Mouse (Mus musculus) forebrain, postnatal 0 days (tissue): ENCODE measurements at regions not wholly inside any gene's neighbourhood (a gene's known extent, or its start where the extent isn't known, plus 50 kb on each side); places are given as distances from the start of the nearest gene placed in this dataset.
A peak's percentile ranks its signal among the peaks of the same experiment; 100 is the strongest.

Source experiments
- ATAC-seq: fragments of 200-750 bp; cut with Nextera tagmentation; 2 replicates; pipeline ENCODE4 v1.8.0; 2017; ENCODE audit warnings: mild to moderate bottlenecking, moderate library complexity
- DNase-seq: peaks from one replicate; pipeline ENCODE4 v3.0.0-alpha.2; 2015
- H3K27ac ChIP-seq: fragments of 300-500 bp; sonication (generic); 2 replicates; pipeline ENCODE4 v1.5.1; 2014; ENCODE audit warnings: low read depth, mild to moderate bottlenecking, antibody characterized with exemption, low read length, moderate library complexity, mixed read lengths
- H3K27me3 ChIP-seq: fragments of 300-500 bp; sonication (generic); 2 replicates; pipeline ENCODE4 v1.6.1; 2014; ENCODE audit warnings: mild to moderate bottlenecking, low read length, mixed read lengths; ENCODE audit not compliant: insufficient read depth
- H3K36me3 ChIP-seq: fragments of 300-500 bp; sonication (generic); 2 replicates; pipeline ENCODE4 v1.6.1; 2014; ENCODE audit warnings: mild to moderate bottlenecking, moderate library complexity; ENCODE audit not compliant: insufficient read depth
- H3K4me1 ChIP-seq: fragments of 300-500 bp; sonication (generic); 2 replicates; pipeline ENCODE4 v1.6.1; 2014; ENCODE audit warnings: antibody characterized with exemption; ENCODE audit not compliant: insufficient read depth
- H3K4me2 ChIP-seq: fragments of 300-500 bp; sonication (generic); 2 replicates; pipeline ENCODE4 v1.6.1; 2014; ENCODE audit warnings: low read depth, mild to moderate bottlenecking, moderate library complexity
- H3K4me3 ChIP-seq: fragments of 300-500 bp; sonication (generic); 2 replicates; pipeline ENCODE4 v1.5.1; 2014; ENCODE audit warnings: low read depth, low read length, mixed read lengths
- H3K9ac ChIP-seq: fragments of 300-500 bp; sonication (generic); 2 replicates; pipeline ENCODE4 v1.6.1; 2014; ENCODE audit warnings: mild to moderate bottlenecking
- H3K9me3 ChIP-seq: fragments of 300-500 bp; sonication (generic); 2 replicates; pipeline ENCODE4 v1.6.1; 2016; ENCODE audit warnings: low read length
- CTCF ChIP-seq: sonication (generic); IDR thresholded peaks from 2 replicates; pipeline ENCODE4 v1.5.1; 2016; ENCODE audit warnings: antibody characterized with exemption, control low read depth, low read depth
- WGBS: fragments of 180-500 bp; shearing (Covaris S2); extraction: QIAGEN DNeasy Blood & Tissue Kit; methylation state at CpG from one replicate; pipeline ENCODE4 v1.1.7; 2014; 5-methylcytosine and 5-hydroxymethylcytosine counted together

- ATAC-seq (peak; percentile 70), DNase-seq (peak; percentile 60)
- WGBS, result 56% methylated on average over 1 of the region's 1 CpGs
- Histone ChIP-seq H3K9ac (no peak overlapping the region), H3K4me2 (no peak overlapping the region), H3K27ac (no peak overlapping the region), H3K27me3 (no peaks in the 10 kb centered on the region), H3K9me3 (no peaks in the 10 kb centered on the region), H3K4me3 (no peak overlapping the region), H3K36me3 (no peaks in the 10 kb centered on the region), H3K4me1 (no peaks in the 10 kb centered on the region)
- TF ChIP-seq CTCF, result no peak
Observed at GRCm38 (mm10) chr15:103834198-103834597, 64.9 kb downstream of the Mucl2 start.
